ENCODE assay signal across 17 mouse cellular contexts in the genomic region with DNA sequence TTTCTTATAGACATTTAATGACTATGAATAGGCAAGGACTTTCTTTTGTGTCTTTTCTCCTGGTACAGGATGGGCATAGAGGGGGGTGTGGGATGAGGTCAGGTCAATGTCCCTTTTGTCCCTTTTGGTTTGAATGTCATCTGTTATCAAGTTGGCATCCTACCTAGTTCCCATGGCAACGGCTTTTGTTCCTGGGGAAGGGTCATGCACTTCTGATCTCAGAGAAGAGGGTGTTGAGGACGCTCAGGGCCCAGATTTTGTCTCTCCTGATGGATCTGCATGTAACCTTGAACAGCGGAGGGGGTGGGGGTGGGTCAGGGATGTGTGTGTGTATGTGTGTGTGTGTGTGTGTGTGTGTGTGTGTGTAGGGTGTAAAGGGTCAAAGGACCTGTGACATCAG.
"Had no signal": no experiment of that assay in that cellular context is flagged by ENCODE, and none has a peak within 500 bp of the region (broad histone marks: within the 10 kb centered on the region; RNA-seq: fewer than 3 reads in every experiment).

No protein-coding gene starts in this region.

- H3K9me3 ChIP-seq: limb, embryonic 15.5 days; liver, embryonic 13.5 days; lung, embryonic 15.5 days; neural tube, embryonic 13.5 days had no signal

- H3K36me3 ChIP-seq: limb, embryonic 15.5 days; liver, embryonic 13.5 days; lung, embryonic 15.5 days; neural tube, embryonic 13.5 days had no signal

- ATAC-seq: liver, postnatal 0 days had no signal

- H3K4me2 ChIP-seq: limb, embryonic 15.5 days; liver, embryonic 13.5 days; lung, embryonic 15.5 days; neural tube, embryonic 13.5 days had no signal

- H3K4me1 ChIP-seq: liver, embryonic 13.5 days had no signal

- H3K9ac ChIP-seq: limb, embryonic 15.5 days; liver, embryonic 13.5 days; liver, postnatal 0 days; lung, embryonic 15.5 days; neural tube, embryonic 13.5 days had no signal

- H3K4me3 ChIP-seq: limb, embryonic 15.5 days; liver, embryonic 13.5 days; lung, embryonic 15.5 days; megakaryocyte, embryonic 14.5 days; neural tube, embryonic 13.5 days had no signal

- H3K27ac ChIP-seq: kidney, postnatal 0 days; limb, embryonic 15.5 days; liver, embryonic 13.5 days; lung, embryonic 15.5 days; macrophage; neural tube, embryonic 13.5 days had no signal

- DNase-seq: kidney, adult 8-10 months; kidney, postnatal 36 days; layer of hippocampus, adult 9-11 months; layer of hippocampus, postnatal 36 days; liver, embryonic 13.5 days; liver, postnatal 0 days; lung, postnatal 14 days; midbrain, embryonic 14.5 days; right cerebral cortex, adult 18-20 months; right cerebral cortex, postnatal 25 days; thymus, postnatal 36 days had no signal
